Mouse (Mus musculus) cerebellum, postnatal 25 days (tissue): Measurements from ENCODE around the gene Tmem218.
A peak's percentile ranks its signal among the peaks of the same experiment; 100 is the strongest.

Experiments
- DNase-seq, 2 experiments: peaks; one replicate each; pipeline ENCODE4 v3.0.0; 2021; ENCODE audit warnings: mixed read lengths in 2 of 2

The Tmem218 gene

DNA sequence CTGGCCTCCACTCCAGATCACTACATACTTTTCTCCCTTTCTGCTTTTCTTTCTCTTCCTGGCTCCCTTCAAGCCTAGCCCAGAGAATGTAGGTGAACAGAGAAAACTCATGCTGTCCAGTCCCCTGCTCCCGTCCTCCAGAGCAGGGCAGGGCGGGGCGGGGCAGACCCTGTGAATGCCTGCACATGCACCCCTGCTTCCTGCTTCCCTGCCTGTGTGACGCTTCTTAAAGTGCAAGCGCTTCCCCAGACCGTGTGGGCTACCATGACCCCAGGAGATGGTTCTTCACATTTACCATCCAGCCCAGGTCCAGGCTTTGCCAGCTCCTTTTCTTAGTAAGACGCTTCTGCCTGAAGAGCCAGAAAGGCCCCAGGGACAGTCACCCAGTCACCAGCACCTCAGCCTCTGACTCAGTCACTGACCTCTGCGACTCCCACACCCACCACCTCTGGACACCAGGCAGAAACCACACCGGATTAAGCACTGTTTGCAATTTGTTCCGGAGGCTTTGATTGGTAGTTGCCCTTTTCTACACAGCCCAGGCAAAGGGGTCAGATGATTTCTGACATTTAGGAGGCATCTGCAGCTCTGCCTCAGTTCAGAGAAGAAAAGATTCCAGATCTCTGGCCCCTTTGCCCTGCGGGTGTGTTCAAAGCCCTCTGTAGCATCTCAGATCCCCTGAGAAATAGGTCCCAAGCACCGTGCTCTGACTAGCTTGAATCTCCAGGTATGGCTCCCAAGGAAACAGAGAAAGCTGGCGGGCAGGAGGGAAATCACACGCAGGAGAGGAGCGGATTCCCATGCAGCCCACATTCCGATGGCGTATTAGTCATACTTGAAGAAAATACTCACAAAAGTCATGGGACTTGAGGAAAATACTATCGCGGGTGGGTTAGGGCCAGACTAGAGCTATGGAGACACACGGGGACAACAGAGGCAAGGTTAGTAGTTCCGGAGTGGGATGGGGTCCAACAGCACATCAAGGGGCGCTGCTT is 24.5 kb downstream of the Tmem218 start:
- no peak for DNase-seq

GRCm38 (mm10) chr9:37235951-37236737 is 28.1 kb downstream of the Tmem218 start:
- DNase-seq = peak in 1 of 2 experiments; percentile 36

DNA sequence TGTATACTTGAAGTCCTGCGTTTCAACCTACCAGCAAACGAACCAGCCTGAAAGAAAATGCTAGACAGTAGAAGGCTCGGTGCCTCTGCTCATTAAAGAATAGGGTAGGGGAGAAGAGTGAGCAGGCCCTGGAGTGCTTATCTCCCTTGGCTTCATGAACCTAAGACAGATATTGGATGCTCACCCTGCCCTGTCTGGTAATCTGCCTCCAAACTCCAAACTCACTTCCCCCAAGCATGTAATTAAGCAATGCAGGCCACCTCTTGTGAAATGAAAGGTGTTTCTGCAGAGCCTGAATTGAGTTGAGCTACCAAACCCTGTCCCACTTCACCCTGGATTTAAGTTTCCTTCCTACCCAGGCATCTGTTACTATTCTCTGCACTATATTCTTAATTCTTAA is 34.7 kb downstream of the Tmem218 start:
- DNase-seq = no peak

GRCm38 (mm10) chr9:37244600-37244999 is 36.6 kb downstream of the Tmem218 start:
- no peak for DNase-seq

DNA sequence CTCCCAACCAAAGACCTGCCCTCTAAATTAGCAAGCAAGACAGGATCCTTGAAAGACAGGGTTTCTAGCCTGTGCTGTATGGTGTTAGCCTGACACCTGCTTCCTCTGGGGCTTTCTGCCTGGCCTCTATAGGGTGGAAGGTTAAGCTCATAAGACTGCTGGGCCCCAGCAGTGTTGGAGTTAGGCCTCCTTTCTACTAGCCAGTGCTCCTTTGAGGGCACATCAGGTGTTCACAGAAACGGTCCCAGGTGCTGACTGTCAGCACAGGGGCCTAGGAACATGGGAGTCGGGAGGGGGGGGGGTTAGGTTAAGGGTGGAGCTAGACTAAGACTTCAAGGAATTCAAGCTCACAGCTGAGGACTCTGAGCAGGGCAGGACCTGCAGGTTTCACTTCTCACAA is 37.4 kb downstream of the Tmem218 start:
- DNase-seq = no peak

DNA sequence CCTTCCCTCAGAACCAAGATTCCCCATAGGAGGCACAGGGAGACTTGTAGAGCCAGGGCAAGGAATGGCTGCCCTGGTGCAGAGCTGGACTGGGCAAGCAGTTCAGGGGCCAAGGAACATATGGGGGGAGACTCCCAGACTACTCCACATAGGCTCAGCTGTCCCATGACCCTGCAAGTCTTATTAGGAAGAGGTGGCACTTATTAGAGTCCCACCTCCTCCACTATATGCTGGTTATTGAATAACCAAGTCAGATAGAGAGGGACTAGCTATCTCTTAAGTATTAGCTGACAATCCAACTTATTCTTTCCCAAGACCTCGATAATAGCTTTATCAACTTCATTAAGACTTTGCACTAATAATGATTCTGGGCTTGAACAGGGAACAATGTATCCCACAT is 37.8 kb downstream of the Tmem218 start:
- DNase-seq = no peak

- no peak for DNase-seq
Observed at GRCm38 (mm10) chr9:37247429-37247828, 39.4 kb downstream of the Tmem218 start.

- DNase-seq = peak in 1 of 2 experiments; percentile 28
Observed at GRCm38 (mm10) chr9:37248381-37248906, 40.4 kb downstream of the Tmem218 start.

DNA sequence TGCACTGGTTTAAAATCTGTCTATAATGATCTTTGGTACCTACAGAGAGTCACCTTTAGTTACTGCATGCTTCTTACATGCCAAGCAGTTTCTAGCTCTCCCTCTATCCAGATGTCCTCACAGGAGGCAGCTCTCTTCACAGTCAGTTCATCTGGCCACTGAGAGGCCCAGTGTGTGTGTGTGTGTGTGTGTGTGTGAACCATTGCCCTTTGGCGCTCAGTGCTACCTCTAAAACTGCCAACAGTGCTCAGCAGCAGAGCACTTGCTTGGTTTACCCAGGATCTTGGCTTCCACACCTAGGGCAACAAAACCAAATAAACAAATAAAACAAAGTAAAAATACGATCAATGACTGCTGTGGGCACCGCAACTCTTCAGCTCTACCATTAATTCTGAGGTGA is 42.0 kb downstream of the Tmem218 start:
- DNase-seq = no peak

DNA sequence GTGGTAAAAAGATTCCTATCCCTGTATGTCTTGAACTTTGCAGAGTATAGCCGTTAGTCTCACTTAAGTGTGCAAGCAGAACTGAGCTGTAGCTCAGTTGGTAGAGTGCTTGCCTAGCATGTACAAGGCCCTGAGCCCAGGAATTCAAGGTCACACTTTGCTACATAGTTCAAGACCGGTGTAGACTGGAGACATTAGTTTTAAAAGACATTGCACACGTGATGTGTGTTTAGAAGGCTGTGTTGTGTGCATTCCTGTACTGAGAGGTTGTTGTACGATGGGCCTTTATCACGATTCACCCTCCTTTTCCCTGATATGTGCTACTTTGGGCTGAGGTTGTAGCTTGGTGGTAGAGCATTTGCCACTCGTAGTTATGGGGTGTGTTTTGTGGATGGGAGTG is 42.6 kb downstream of the Tmem218 start:
- no peak for DNase-seq

DNA sequence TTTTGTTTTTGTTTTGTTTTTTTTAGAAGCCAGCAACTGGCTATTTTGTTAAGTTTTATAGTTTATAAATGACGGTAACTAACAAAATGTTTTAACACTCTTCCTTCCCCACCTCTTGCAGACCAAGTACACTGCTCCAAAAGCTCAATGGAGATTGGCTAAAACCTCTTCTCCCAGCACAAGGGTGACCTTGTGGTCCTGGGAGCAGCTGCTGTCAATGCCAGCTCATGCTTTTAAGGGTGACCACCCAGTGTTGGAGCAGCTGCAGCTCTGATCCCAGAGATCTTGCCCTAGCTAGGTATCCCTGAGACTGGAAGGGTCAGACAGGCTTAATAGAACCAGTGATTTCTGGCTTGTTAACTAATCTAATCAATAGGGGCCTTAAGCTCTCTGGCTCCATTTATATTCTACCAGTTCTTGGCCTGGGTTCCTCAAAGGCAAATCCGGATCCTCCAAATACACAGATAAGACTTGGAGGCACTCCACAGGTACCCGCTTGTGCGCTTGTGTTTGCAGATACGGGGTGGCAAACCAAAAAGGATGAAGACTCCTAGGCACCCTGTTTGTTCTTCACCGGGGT is 46.6 kb downstream of the Tmem218 start:
- no peak for DNase-seq

- peak; percentile 54 to 65 for DNase-seq
Observed at GRCm38 (mm10) chr9:37255149-37255888, 47.3 kb downstream of the Tmem218 start, which contains the start of gene Slc37a2. Slc37a2 (minus strand) TSS chr9:37255738.

DNA sequence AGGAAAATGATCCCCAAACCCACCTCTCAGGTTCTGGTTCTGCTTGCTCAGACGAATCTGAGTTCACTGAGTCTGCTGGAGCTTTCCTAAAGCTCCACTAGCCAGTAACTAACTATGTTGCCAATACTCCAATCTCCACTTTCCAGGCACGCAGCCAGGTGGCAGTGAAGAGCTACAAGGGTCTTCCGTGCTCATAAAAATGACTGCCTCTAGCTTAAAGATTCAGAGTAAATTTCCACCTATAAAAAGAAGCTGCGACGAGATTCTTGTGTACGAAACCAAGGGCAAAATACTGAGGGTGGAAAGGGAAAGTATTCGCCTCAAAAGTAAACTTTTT is 47.8 kb downstream of the Tmem218 start:
- peak in 1 of 2 experiments; percentile 58 for DNase-seq

DNA sequence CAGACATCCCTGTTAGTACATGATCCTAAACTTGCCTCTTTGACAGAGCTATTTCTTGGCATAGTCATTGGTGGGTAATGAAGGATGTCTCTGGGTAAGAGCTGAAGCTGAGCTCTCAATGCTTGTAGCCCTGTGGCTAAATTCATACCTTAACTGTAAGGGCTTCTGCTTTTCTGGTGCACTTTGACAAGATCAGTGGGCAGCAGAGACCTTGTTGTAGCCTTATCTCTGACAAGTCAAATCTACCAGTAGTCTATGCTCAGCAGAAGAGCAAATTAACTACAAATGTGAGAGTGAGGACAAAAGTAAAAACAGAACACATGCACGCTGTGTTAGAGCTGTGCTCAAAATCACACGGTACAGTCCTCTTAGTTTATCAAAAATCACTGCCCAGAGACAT is 58.6 kb downstream of the Tmem218 start:
- no peak for DNase-seq
